Mouse (Mus musculus): Measurements from ENCODE around the gene Gm10944. TPM values are rescaled to one million over a fixed set of nuclear protein-coding genes. Genes with fewer than 3 reads are reported as not detected.

The Gm10944 gene
- polyA plus RNA-seq (2015; fragmentation: Nextera tagmentation; extraction: Ambion mirVana), result not detected in 2 replicates

DNA sequence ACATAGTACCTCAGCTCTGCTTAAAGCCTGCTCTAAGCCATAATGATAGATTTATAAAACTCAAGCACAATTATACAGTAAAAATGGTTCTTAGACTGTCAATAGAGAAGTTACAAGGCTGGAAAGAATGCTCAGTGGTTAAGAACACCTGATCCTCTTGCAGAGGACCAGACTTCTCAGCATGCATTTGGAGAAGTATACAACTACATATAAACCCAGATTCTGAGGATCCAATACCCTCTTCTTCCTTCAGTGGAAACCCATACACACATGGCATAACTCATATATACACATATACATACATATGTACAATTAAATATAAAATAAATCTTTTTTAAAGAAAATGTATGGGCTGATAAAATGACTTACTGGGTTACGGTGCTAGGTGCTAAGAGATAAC lies at the start of gene Gm10944:
Gene Gm10944, plus strand, starts transcription at position 301 of the 400 bp plus-strand sequence.

Other genes with a start within 250 kb of the Gm10944 start
- gene Adgb, start 209.0 kb upstream of the Gm10944 start, polyA plus RNA-seq (2015; fragmentation: Nextera tagmentation; extraction: Ambion mirVana), result 0.10 and 0.75 TPM in 2 replicates
- gene Rab32, start 123.1 kb upstream of the Gm10944 start, polyA plus RNA-seq (2015; fragmentation: Nextera tagmentation; extraction: Ambion mirVana), result 15.3 and 33.2 TPM in 2 replicates